Mouse (Mus musculus): ENCODE measurements around the gene Dennd4b. TPM values are rescaled to one million over a fixed set of nuclear protein-coding genes. Genes with fewer than 3 reads are reported as not detected.
A peak's percentile ranks its signal among the peaks of the same experiment; 100 is the strongest.

The Dennd4b gene
- total and polyA plus RNA-seq, 3 experiments = 9.8 to 45.3 (median 27.8) TPM

- peak within 1 kb of the TSS; percentile 88 for H3K4me2 ChIP-seq (ENCODE audit: insufficient read depth, low read depth, poor library complexity, severe bottlenecking)
- peak within 1 kb of the TSS; percentile 98 for H3K9ac ChIP-seq (ENCODE audit: insufficient read depth, low read depth)
- H3K79me2 ChIP-seq (replicated peaks; ENCODE audit: control insufficient read depth, extremely low read depth, insufficient read depth, poor library complexity, severe bottlenecking) = peaks cover 44% of the 10 kb centered on the region
- peak within 1 kb of the TSS; percentile 93 for H3K27ac ChIP-seq (ENCODE audit: insufficient read depth, low read depth)
- H3K4me3 ChIP-seq (replicated peaks in 1 of 3; ENCODE audit: low read depth in 2 of 3, low read length in 2 of 3, poor library complexity in 1 of 3) = peak within 1 kb of the TSS; percentile 85 to 98 (median 94)
- H3K9me3 ChIP-seq (replicated peaks; ENCODE audit: low read length) = no peaks in the 10 kb centered on the region
- H3K27me3 ChIP-seq (replicated peaks) = no peaks in the 10 kb centered on the region
- H3K4me1 ChIP-seq (ENCODE audit: control insufficient read depth in 1 of 2, insufficient read depth in 2 of 2) = peaks cover 6 to 30% of the 10 kb centered on the region in 2 experiments; a peak in 3 of 4 replicates
- peak; percentile 71 for TF ChIP-seq MYC (IDR thresholded peaks at IDR 0.05; ENCODE audit: low read depth, low read length)
- peak; percentile 69 for TF ChIP-seq IRF4 (IDR thresholded peaks at IDR 0.05; ENCODE audit: low read depth, low read length)
- TF ChIP-seq ZKSCAN1 (IDR thresholded peaks at IDR 0.05; ENCODE audit: borderline replicate concordance, low read depth, low read length) = no peak
- TF ChIP-seq NRF1 (IDR thresholded peaks at IDR 0.05; ENCODE audit: low read depth, low read length) = no peak
- peak; percentile 79 for TF ChIP-seq POLR2A (IDR thresholded peaks at IDR 0.05; ENCODE audit: low read depth, low read length)
- TF ChIP-seq USF2 (conservative IDR thresholded peaks at IDR 0.05; ENCODE audit: low read depth, low read length) = no peak
- 0 out of 2 replicates have a peak, but pooled peaks have one; percentile 31 for TF ChIP-seq MAFK (IDR thresholded peaks at IDR 0.05; ENCODE audit: insufficient replicate concordance, low read length)
- peak; percentile 87 for TF ChIP-seq SIN3A (IDR thresholded peaks at IDR 0.05; ENCODE audit: low read length)
- TF ChIP-seq EP300 (IDR thresholded peaks at IDR 0.05; ENCODE audit: low read length) = peak; percentile 62
- TF ChIP-seq MAX (IDR thresholded peaks at IDR 0.05; ENCODE audit: low read length) = no peak; the same call in 1 of the 2 replicates
- TF ChIP-seq ZC3H11A (IDR thresholded peaks at IDR 0.05; ENCODE audit: low read depth, low read length) = no peak
- peak; percentile 61; the same call in 1 of the 2 replicates for TF ChIP-seq MEF2A (IDR thresholded peaks at IDR 0.05; ENCODE audit: borderline replicate concordance, low read depth, low read length)
- TF ChIP-seq JUND (conservative IDR thresholded peaks at IDR 0.05; ENCODE audit: low read depth, low read length) = peak; percentile 34; the same call in 1 of the 2 replicates
- TF ChIP-seq JUN (IDR thresholded peaks at IDR 0.05; ENCODE audit: insufficient read depth, low read depth, low read length) = no peak
- TF ChIP-seq PAX5 (IDR thresholded peaks at IDR 0.05; ENCODE audit: low read length) = no peak
- TF ChIP-seq E2F4 (IDR thresholded peaks at IDR 0.05; ENCODE audit: insufficient replicate concordance, low read depth, low read length) = 0 out of 2 replicates have a peak, but pooled peaks have one; percentile 64
- peak; percentile 95; the same call in 1 of the 2 replicates for TF ChIP-seq CHD1 (IDR thresholded peaks at IDR 0.05; ENCODE audit: low read depth, low read length)
- TF ChIP-seq KAT2A (IDR thresholded peaks at IDR 0.05; ENCODE audit: insufficient replicate concordance, low read length) = peak; percentile 50; the same call in 1 of the 2 replicates
- TF ChIP-seq ETS1 (conservative IDR thresholded peaks at IDR 0.05; ENCODE audit: low read depth, low read length) = peak; percentile 40; the same call in 1 of the 2 replicates
- 0 out of 2 replicates have a peak, but pooled peaks have one; percentile 39 for TF ChIP-seq POLR2AphosphoS2 (IDR thresholded peaks at IDR 0.05; ENCODE audit: low read depth, low read length)
- TF ChIP-seq TBP (conservative IDR thresholded peaks at IDR 0.05; ENCODE audit: low read depth, low read length) = peak; percentile 88
- peak; percentile 71 for TF ChIP-seq TCF12 (IDR thresholded peaks at IDR 0.05; ENCODE audit: low read depth, low read length)
- TF ChIP-seq HCFC1 (IDR thresholded peaks at IDR 0.05; ENCODE audit: low read depth, low read length) = peak; percentile 82
- 0 out of 2 replicates have a peak, but pooled peaks have one; percentile 52 for TF ChIP-seq RCOR1 (conservative IDR thresholded peaks at IDR 0.05; ENCODE audit: low read depth, low read length)
- no peak for TF ChIP-seq CTCF (conservative IDR thresholded peaks at IDR 0.05 in 1 of 2, IDR thresholded peaks at IDR 0.05 in 1 of 2; ENCODE audit: low read depth in 2 of 2, low read length in 2 of 2)
- no peak; the same call in 1 of the 2 replicates for TF ChIP-seq MXI1 (IDR thresholded peaks at IDR 0.05; ENCODE audit: low read depth, low read length)
- no peak for TF ChIP-seq MAZ (IDR thresholded peaks at IDR 0.05; ENCODE audit: low read depth, low read length)
- no peak for TF ChIP-seq USF1 (IDR thresholded peaks at IDR 0.05; ENCODE audit: low read depth, low read length)
- TF ChIP-seq NELFE (IDR thresholded peaks at IDR 0.05; ENCODE audit: low read depth, low read length) = peak; percentile 80; the same call in 1 of the 2 replicates
- peak; percentile 86 for TF ChIP-seq ZMIZ1 (IDR thresholded peaks at IDR 0.05; ENCODE audit: low read depth, low read length)
- peak; percentile 86 for TF ChIP-seq ELF1 (IDR thresholded peaks at IDR 0.05; ENCODE audit: low read depth, low read length)
- peak; percentile 92 for TF ChIP-seq CHD2 (IDR thresholded peaks at IDR 0.05; ENCODE audit: low read length)
- 0 out of 2 replicates have a peak, but pooled peaks have one; percentile 12 for TF ChIP-seq SMC3 (IDR thresholded peaks at IDR 0.05; ENCODE audit: low read depth, low read length)
- in situ Hi-C loops (cut with MboI; ENCODE audit: low pct_ligation_motif_present, low pct_unique_long_range_greater_than_20kb, low sequenced_read_pairs) (loop anchor here (10.0 kb wide), 1 partner anchor 82 kb away; no protein-coding TSS in a partner anchor), dilution Hi-C loops (cut with MboI; ENCODE audit: extremely low pct_ligation_motif_present, extremely low pct_unique_long_range_greater_than_20kb, low sequenced_read_pairs) (no loop called here)
- peak; percentile 99 for DNase-seq (ENCODE audit: extremely low read depth)
- H3K36me3 ChIP-seq (replicated peaks in 1 of 2; ENCODE audit: control insufficient read depth in 1 of 2, insufficient read depth in 1 of 2, low read length in 1 of 2) = peaks cover 2 to 10% of the 10 kb centered on the region in 2 experiments
Measured at GRCm38 (mm10) chr3:90292345-90293275, 27.6 kb downstream of the Dennd4b start, which contains the start of gene Gatad2b. Gene Gatad2b, plus strand, starts transcription at chr3:90293178.

All from CH12.LX (cell line).